Mouse (Mus musculus) left cerebral cortex, adult 2 months (tissue): ENCODE results near the gene Dzip1l. TPM values are rescaled to one million over a fixed set of nuclear protein-coding genes. Genes with fewer than 3 reads are reported as not detected.
A peak's percentile ranks its signal among the peaks of the same experiment; 100 is the strongest.

Source experiments
- DNase-seq, 2 experiments: peaks; one replicate each; pipeline ENCODE4 v3.0.0; 2021 to 2022; ENCODE audit warnings: low spot score in 2 of 2, mixed read lengths in 1 of 2; ENCODE audit errors: extremely low spot score in 1 of 2
- H3K27ac ChIP-seq: fragments of 200-600 bp; 2 replicates; pipeline ENCODE4 v1.8.1; 2022
- H3K4me3 ChIP-seq: fragments of 200-600 bp; 2 replicates; pipeline ENCODE4 v1.8.1; 2022
- CTCF ChIP-seq: fragments of 200-600 bp; IDR thresholded peaks from 2 replicates; pipeline ENCODE4 v1.8.1; 2022; ENCODE audit warnings: antibody characterized with exemption, mild to moderate bottlenecking, moderate library complexity
- intact Hi-C: fragments of 180-260 bp; cut with DNase I; formaldehyde crosslinking; loops from one replicate; pipeline ENCODE4 v1.15.1; 2025
- total RNA-seq, 2 experiments: library from RNA; stranded (reverse); gene quantifications; 2 replicates each; pipeline ENCODE4 v1.2.3; 2021

The Dzip1l gene
- total RNA-seq, 2 experiments from 2014 or later, result 32.4 to 33.8 TPM

- intact Hi-C loops, result loop anchor here (2.0 kb wide), 1 partner anchor 42 kb away; no protein-coding TSS in a partner anchor
- H3K4me3 ChIP-seq, result no peak overlapping the region; the same call in 1 of the 2 replicates
- no peak for DNase-seq
- peak overlapping the region; percentile 99 for H3K27ac ChIP-seq
- no peak for TF ChIP-seq CTCF
Observed at GRCm38 (mm10) chr9:99628581-99628980, 715 bp upstream of the Dzip1l start.

DNA sequence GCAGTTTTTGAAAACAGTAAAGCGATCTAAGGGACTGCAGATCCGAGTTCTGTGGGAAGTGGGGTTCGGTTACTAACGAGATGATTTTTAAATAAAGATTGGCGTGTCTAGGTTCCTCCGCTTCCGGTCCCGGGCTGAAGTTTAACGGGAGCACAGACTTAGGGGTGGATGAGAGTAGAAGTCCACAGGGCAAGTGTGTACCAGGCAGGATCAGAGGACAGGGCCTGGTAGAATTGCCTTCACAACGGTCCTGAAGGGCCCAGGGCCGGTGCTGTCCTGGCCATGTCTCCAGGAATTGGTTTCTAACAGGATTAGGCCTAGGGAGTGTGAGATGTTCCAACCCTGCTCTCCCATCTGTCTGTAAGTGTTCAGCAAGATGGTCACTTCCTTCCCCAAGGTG lies 775 bp downstream of the Dzip1l start:
- Histone ChIP-seq H3K27ac (peak overlapping the region; percentile 99), H3K4me3 (peak overlapping the region; percentile 80)
- intact Hi-C loops, result no loop called here
- TF ChIP-seq CTCF, result no peak
- peak in 1 of 2 experiments; percentile 23 for DNase-seq

- TF ChIP-seq CTCF, result no peak
- H3K27ac ChIP-seq, result peak overlapping the region; percentile 99
- no peak for DNase-seq
- intact Hi-C loops, result no loop called here
- peak overlapping the region; percentile 80 for H3K4me3 ChIP-seq
Observed at GRCm38 (mm10) chr9:99630528-99631125, 1.3 kb downstream of the Dzip1l start.

DNA sequence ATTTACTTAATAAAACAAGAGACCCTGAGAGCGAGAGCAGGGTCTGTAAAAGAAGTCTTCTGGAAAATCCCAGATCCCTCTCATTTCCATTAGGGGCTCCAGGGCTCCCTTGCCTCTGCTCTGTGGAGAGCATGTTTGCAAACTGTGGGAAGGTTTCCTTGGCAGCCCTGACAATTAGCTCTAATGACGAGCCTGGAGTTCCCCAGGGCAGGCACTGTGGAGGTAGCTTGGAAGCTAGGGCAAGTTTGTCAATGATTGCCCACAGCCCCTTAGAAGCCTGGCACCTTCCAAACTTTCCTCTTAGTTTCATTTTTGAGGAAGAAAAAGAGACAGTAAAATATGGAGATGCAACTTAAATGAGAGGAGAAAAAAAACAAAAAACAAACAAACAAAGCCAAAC lies 2.5 kb downstream of the Dzip1l start:
- no peak for TF ChIP-seq CTCF
- intact Hi-C loops, result no loop called here
- H3K27ac ChIP-seq, result peak overlapping the region; percentile 50
- peak overlapping the region; percentile 9; the same call in 1 of the 2 replicates for H3K4me3 ChIP-seq
- no peak for DNase-seq

- intact Hi-C loops, result no loop called here
- no peak for DNase-seq
- no peak overlapping the region for H3K27ac ChIP-seq
- H3K4me3 ChIP-seq, result no peak overlapping the region; the same call in 1 of the 2 replicates
- TF ChIP-seq CTCF, result peak; percentile 9; the same call in 1 of the 2 replicates
Observed at GRCm38 (mm10) chr9:99632264-99632663, 3.0 kb downstream of the Dzip1l start.

DNA sequence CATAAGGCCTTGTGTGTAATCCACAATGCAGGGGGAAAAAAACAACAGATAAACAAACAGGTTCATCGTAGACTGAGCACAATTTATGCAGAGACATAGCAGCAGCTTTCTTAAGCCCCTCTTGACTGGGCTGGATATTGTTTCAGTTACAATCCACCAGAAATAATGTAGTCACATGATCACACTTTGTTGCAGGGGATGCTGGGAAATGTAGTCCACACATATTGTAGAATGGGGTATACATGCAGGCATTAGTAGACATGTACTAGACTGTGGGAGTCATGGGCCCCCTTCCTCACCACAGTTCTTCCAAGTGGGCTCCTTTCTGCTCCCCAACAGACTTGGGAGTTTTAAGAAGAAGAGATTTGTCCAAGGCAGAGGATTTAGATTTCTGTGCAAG lies 7.5 kb downstream of the Dzip1l start:
- TF ChIP-seq CTCF, result no peak
- Histone ChIP-seq H3K27ac (no peak overlapping the region), H3K4me3 (no peak overlapping the region)
- DNase-seq, result no peak
- intact Hi-C loops, result no loop called here

DNA sequence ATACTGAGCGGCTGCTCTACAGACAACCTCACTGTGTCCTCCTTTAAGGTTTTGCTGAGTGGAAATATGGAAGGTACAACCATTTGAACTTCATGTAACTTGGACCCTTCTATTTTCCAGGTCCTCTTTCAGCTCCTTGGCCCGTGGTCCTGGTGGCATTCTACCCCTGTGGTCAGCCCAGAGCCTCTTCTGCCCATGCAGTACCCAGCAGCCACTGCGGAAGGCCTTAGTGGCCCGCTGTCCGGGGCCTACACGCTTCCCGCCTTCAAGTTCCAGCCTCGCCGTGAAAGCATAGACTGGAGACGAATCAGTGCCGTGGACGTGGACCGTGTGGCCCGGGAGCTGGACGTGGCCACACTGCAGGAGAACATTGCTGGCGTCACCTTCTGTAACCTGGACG lies 7.9 kb downstream of the Dzip1l start:
- intact Hi-C loops, result no loop called here
- no peak overlapping the region for H3K4me3 ChIP-seq
- no peak for TF ChIP-seq CTCF
- no peak overlapping the region for H3K27ac ChIP-seq
- no peak for DNase-seq

DNA sequence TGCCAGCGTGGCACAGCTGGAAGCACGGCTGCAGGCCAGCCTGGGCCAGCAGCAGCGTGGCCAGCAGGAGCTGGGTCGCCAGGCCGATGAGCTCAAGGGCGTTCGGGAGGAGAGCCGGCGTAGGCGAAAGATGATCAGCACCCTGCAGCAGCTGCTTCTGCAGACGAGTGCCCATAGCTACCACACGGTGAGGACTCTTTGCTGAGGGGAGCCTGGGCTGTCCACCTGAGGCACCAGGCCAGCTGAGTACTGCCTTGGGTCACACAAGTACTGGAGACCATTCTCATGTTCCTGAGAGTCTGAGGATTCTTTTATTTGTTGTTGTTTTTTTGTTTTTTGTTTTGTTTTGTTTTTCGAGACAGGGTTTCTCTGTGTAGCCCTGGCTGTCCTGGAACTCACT lies 8.4 kb downstream of the Dzip1l start:
- Histone ChIP-seq H3K27ac (no peak overlapping the region), H3K4me3 (no peak overlapping the region)
- intact Hi-C loops, result no loop called here
- DNase-seq, result no peak
- TF ChIP-seq CTCF, result no peak

DNA sequence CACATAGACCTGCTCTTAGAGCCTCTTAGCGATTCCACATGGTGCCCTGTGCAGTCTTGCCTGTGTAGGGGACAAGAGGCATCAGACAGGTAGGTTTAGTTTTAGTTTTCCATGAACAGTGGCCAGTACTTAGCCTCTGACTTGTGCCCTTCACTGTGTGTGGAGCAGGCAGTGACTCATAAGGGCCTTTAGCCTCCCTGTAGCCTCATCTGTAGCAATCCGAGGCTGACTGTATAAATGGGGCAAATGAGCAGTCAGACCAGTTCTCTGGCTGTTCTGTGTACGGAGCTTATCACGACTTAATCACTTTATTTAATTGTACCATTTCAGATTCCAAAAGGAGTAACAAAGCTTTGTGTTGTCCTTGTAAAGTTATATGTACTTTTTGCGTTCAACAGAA lies 10.7 kb downstream of the Dzip1l start:
- DNase-seq, result no peak
- intact Hi-C loops, result no loop called here
- H3K4me3 ChIP-seq, result no peak overlapping the region
- no peak overlapping the region for H3K27ac ChIP-seq
- TF ChIP-seq CTCF, result no peak

DNA sequence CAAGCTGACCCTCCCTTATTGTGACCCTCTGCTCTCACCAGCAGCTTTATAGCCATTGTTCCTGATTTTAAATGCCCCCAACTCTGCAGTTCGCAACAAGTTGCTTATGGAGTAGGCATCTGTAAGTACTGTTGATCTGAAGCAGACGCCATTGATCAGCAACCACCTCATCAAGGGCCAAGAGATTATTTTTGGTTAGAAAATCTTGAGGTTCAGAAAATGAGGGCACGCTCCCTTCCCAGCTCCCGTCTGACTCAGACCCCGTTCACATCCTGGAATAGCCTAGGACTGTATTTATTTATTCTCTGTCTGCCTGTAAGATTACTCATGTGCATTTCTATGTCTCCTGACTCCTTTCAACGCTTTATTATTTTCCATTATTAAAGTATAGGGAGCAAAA lies 16.1 kb downstream of the Dzip1l start:
- no peak overlapping the region for H3K4me3 ChIP-seq
- no peak overlapping the region for H3K27ac ChIP-seq
- intact Hi-C loops, result no loop called here
- no peak for TF ChIP-seq CTCF
- no peak for DNase-seq

GRCm38 (mm10) chr9:99646102-99646501 lies 16.8 kb downstream of the Dzip1l start:
- no peak for DNase-seq
- H3K4me3 ChIP-seq, result no peak overlapping the region
- intact Hi-C loops, result no loop called here
- no peak for TF ChIP-seq CTCF
- no peak overlapping the region for H3K27ac ChIP-seq

- H3K4me3 ChIP-seq, result no peak overlapping the region
- intact Hi-C loops, result loop anchor here (10.0 kb wide), 1 partner anchor 206 kb away; the partner anchor contains the start of gene Nme9
- DNase-seq, result no peak
- no peak for TF ChIP-seq CTCF
- H3K27ac ChIP-seq, result no peak overlapping the region
Observed at GRCm38 (mm10) chr9:99660756-99661155, 31.5 kb downstream of the Dzip1l start.

- no peak overlapping the region for H3K4me3 ChIP-seq
- no peak for TF ChIP-seq CTCF
- no peak for DNase-seq
- H3K27ac ChIP-seq, result no peak overlapping the region
- intact Hi-C loops, result loop anchor here (1.0 to 10.0 kb wide), 2 partner anchors 74 to 207 kb away; partner anchors contain the start of gene Nme9
Observed at GRCm38 (mm10) chr9:99661606-99662166, 32.4 kb downstream of the Dzip1l start.
